Mouse (Mus musculus) liver, adult 2 months (tissue): ENCODE data around the gene Ephb2.

ENCODE experiments used
- CTCF ChIP-seq: fragments of 200-500 bp; IDR thresholded peaks from 2 replicates; pipeline ENCODE4 v1.5.1; 2011; ENCODE audit warnings: low read depth, low read length, control low read depth
- POLR2A ChIP-seq: fragments of 200-500 bp; IDR thresholded peaks from 2 replicates; pipeline ENCODE4 v1.6.1; 2011; ENCODE audit warnings: low read length, control low read depth; ENCODE audit not compliant: insufficient read depth; ENCODE audit errors: extremely low read depth

DNA sequence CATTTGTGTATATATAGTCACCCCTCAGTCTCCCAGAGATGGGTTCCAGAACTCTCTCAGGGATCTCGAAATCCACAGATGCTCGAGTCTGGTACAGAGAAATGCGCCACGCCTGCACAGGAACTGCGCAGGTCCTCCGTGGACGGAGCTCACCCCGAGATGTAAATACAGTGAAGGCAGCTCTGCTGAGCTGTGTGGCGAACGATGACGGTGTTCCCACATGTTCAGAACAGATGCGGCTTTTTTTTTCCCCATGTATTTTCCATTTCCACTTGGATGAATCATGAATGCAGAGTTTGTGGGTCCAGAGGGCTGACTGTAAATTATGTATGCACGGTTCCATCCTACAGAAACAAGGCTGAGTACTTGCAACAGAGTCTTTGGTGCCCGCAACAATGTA lies 39.2 kb upstream of the Ephb2 start:
- TF ChIP-seq POLR2A = no peak
- TF ChIP-seq CTCF = no peak
